Mouse (Mus musculus): ENCODE measurements around the gene Eno2.
A peak's percentile ranks its signal among the peaks of the same experiment; 100 is the strongest.

The Eno2 gene

GRCm38 (mm10) chr6:124769101-124769765 is at the start of gene Eno2:
Gene Eno2 (minus strand): TSS chr6:124769673.
- peak; percentile 74 for DNase-seq

GRCm38 (mm10) chr6:124817971-124818370 is 48.5 kb upstream of the Eno2 start:
- no peak for DNase-seq

- no peak for DNase-seq
Observed at GRCm38 (mm10) chr6:124817563-124817962, 48.1 kb upstream of the Eno2 start.

GRCm38 (mm10) chr6:124817125-124817524 is 47.7 kb upstream of the Eno2 start:
- DNase-seq, result no peak

- no peak for DNase-seq
Observed at GRCm38 (mm10) chr6:124816611-124817010, 47.1 kb upstream of the Eno2 start.

GRCm38 (mm10) chr6:124814858-124815774 is 45.6 kb upstream of the Eno2 start:
- peak; percentile 28 for DNase-seq

- DNase-seq, result no peak
Observed at GRCm38 (mm10) chr6:124814448-124814847, 45.0 kb upstream of the Eno2 start.

GRCm38 (mm10) chr6:124813933-124814332 is 44.5 kb upstream of the Eno2 start, which contains the start of gene Tpi1:
Gene Tpi1 (minus strand): TSS chr6:124814296.
- DNase-seq, result peak; percentile 93

GRCm38 (mm10) chr6:124813496-124813895 is 44.0 kb upstream of the Eno2 start:
- peak; percentile 72 for DNase-seq

GRCm38 (mm10) chr6:124812848-124813247 is 43.4 kb upstream of the Eno2 start:
- DNase-seq, result peak; percentile 39

- DNase-seq, result peak; percentile 36
Observed at GRCm38 (mm10) chr6:124811701-124812560, 42.5 kb upstream of the Eno2 start.

- no peak for DNase-seq
Observed at GRCm38 (mm10) chr6:124811403-124811665, 41.9 kb upstream of the Eno2 start.

- peak; percentile 31 for DNase-seq
Observed at GRCm38 (mm10) chr6:124810566-124811402, 41.3 kb upstream of the Eno2 start.

- peak; percentile 25 for DNase-seq
Observed at GRCm38 (mm10) chr6:124809775-124810538, 40.5 kb upstream of the Eno2 start.

- DNase-seq, result peak; percentile 86
Observed at GRCm38 (mm10) chr6:124809052-124809774, 39.7 kb upstream of the Eno2 start.

- DNase-seq, result peak; percentile 66
Observed at GRCm38 (mm10) chr6:124808358-124809012, 39.0 kb upstream of the Eno2 start, which contains the start of gene Spsb2. Gene Spsb2 (plus strand): TSS chr6:124808661.

GRCm38 (mm10) chr6:124807986-124808357 is 38.5 kb upstream of the Eno2 start:
- no peak for DNase-seq

GRCm38 (mm10) chr6:124807366-124807765 is 37.9 kb upstream of the Eno2 start:
- no peak for DNase-seq

- DNase-seq, result no peak
Observed at GRCm38 (mm10) chr6:124806446-124807140, 37.1 kb upstream of the Eno2 start.

Measured in cerebellum, adult 8-10 months (tissue).